Mouse (Mus musculus): ENCODE results near the gene Alg12. TPM values are rescaled to one million over a fixed set of nuclear protein-coding genes. Genes with fewer than 3 reads are reported as not detected.

Alg12 gene
- total and polyA plus RNA-seq, 3 experiments: 7.2 to 11.0 (median 8.7) TPM

DNA sequence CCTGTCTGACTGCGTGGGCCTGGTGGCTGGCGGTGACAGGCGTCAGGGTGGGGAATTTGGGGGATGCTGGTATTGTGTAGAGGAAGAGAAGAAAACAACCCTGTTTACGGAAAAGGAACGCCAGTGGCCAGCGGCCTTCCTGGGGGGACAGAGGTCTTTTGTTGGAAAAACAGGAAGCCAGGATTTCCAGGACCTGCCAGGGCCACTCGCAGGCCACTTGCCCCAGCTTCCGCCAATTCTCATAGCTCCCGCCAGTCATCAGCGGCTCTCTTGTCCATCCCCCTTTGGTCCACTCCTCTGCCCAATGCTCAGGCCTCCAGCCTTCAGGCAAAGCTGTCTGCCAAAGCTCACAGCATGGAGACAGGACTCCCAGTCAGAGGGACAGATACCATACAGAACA, 21.0 kb upstream of the Alg12 start:
- WGBS: 31% methylated on average over 10 of the region's 10 CpGs
- H3K27me3 ChIP-seq (ENCODE audit: control insufficient read depth, insufficient read depth, low read length): no peaks in the 10 kb centered on the region
- intact Hi-C loops (cut with DNase I): loop anchor here (1.0 kb wide), 1 partner anchor 10 kb away; no protein-coding TSS in a partner anchor
- no peaks in the 10 kb centered on the region for H3K36me3 ChIP-seq (ENCODE audit: control insufficient read depth, insufficient read depth, low read length)
- H3K4me3 ChIP-seq: 0 out of 2 replicates have a peak overlapping the region, but pooled peaks have one; percentile 36
- peak overlapping the region; percentile 18 for H3K9ac ChIP-seq (ENCODE audit: low read depth, low read length)
- no peaks in the 10 kb centered on the region for H3K79me2 ChIP-seq (replicated peaks; ENCODE audit: control insufficient read depth, insufficient read depth, low read length)
- peak; percentile 73 to 86 for DNase-seq
- H3K27ac ChIP-seq: peak overlapping the region; percentile 97
- H3K4me1 ChIP-seq (ENCODE audit: control insufficient read depth, insufficient read depth, low read length): peaks cover 17% of the 10 kb centered on the region
- TF ChIP-seq CTCF (IDR thresholded peaks at IDR 0.05) (no peak), EP300 (IDR thresholded peaks at IDR 0.05; ENCODE audit: insufficient read depth, low read depth, low read length) (peak; percentile 99), POLR2A (IDR thresholded peaks at IDR 0.05; ENCODE audit: insufficient read depth, low read depth, low read length) (peak; percentile 59)

DNA sequence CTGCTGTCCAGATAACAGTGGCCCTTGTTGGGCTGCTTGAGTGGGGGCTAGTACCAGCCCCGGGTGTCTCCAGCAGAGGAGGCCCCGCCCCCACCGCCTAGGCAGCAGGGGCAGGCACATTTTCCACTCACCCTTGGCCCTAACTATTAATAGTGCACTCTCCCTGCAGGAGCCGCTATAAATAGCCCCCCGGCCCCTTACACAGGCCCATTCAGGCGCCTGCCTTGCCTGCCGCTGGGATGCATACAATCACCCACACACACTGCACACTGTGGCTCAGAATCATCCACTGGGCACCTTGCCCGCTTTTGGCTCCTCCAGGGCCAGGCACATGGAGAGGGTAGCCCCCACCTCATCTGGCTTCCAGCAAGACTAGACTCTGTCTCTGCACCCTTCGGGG, 20.2 kb upstream of the Alg12 start:
- peaks cover 17% of the 10 kb centered on the region for H3K4me1 ChIP-seq (ENCODE audit: control insufficient read depth, insufficient read depth, low read length)
- DNase-seq: peak; percentile 85 to 89
- peak overlapping the region; percentile 30 for H3K9ac ChIP-seq (ENCODE audit: low read depth, low read length)
- H3K27ac ChIP-seq: peak overlapping the region; percentile 97
- WGBS: 7% methylated on average over 9 of the region's 9 CpGs
- TF ChIP-seq CTCF (IDR thresholded peaks at IDR 0.05): no peak
- peak; percentile 97 for TF ChIP-seq POLR2A (IDR thresholded peaks at IDR 0.05; ENCODE audit: insufficient read depth, low read depth, low read length)
- TF ChIP-seq EP300 (IDR thresholded peaks at IDR 0.05; ENCODE audit: insufficient read depth, low read depth, low read length): peak; percentile 64
- H3K79me2 ChIP-seq (replicated peaks; ENCODE audit: control insufficient read depth, insufficient read depth, low read length): no peaks in the 10 kb centered on the region
- H3K27me3 ChIP-seq (ENCODE audit: control insufficient read depth, insufficient read depth, low read length): no peaks in the 10 kb centered on the region
- peak overlapping the region; percentile 36 for H3K4me3 ChIP-seq
- H3K36me3 ChIP-seq (ENCODE audit: control insufficient read depth, insufficient read depth, low read length): no peaks in the 10 kb centered on the region
- intact Hi-C loops (cut with DNase I): loop anchor here (1.0 kb wide), 1 partner anchor 24 kb away; no protein-coding TSS in a partner anchor

DNA sequence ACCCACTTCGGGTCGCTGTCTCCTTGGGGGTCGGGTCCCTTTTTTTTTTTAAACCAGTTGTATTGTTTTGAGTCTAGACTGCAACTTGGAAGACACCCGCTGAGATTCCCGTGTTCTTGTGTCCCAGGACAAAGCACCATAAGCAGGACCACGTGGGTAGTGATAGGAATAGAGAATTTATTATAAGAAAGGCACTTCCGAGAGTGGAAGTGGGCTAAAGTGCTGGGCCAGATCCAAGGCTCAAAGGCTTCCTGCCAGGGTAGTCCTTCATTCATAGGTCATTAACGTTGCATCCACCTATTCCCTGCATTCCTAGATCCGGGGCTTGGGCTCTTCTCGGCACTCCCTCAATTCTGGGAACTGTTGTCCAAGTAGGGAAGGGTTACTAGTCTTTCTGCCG, 18.9 kb upstream of the Alg12 start:
- Histone ChIP-seq H3K9ac (ENCODE audit: low read depth, low read length) (peak overlapping the region; percentile 51), H3K4me1 (ENCODE audit: control insufficient read depth, insufficient read depth, low read length) (peaks cover 17% of the 10 kb centered on the region), H3K27ac (peak overlapping the region; percentile 92), H3K36me3 (ENCODE audit: control insufficient read depth, insufficient read depth, low read length) (no peaks in the 10 kb centered on the region), H3K79me2 (replicated peaks; ENCODE audit: control insufficient read depth, insufficient read depth, low read length) (no peaks in the 10 kb centered on the region), H3K4me3 (peak overlapping the region; percentile 59), H3K27me3 (ENCODE audit: control insufficient read depth, insufficient read depth, low read length) (no peaks in the 10 kb centered on the region)
- peak; percentile 61 to 70 for DNase-seq
- intact Hi-C loops (cut with DNase I): no loop called here
- WGBS: 2% methylated on average over 11 of the region's 11 CpGs
- TF ChIP-seq EP300 (IDR thresholded peaks at IDR 0.05; ENCODE audit: insufficient read depth, low read depth, low read length) (0 out of 2 replicates have a peak, but pooled peaks have one; percentile 55), POLR2A (IDR thresholded peaks at IDR 0.05; ENCODE audit: insufficient read depth, low read depth, low read length) (peak; percentile 26; the same call in 1 of the 2 replicates), CTCF (IDR thresholded peaks at IDR 0.05) (no peak)

DNA sequence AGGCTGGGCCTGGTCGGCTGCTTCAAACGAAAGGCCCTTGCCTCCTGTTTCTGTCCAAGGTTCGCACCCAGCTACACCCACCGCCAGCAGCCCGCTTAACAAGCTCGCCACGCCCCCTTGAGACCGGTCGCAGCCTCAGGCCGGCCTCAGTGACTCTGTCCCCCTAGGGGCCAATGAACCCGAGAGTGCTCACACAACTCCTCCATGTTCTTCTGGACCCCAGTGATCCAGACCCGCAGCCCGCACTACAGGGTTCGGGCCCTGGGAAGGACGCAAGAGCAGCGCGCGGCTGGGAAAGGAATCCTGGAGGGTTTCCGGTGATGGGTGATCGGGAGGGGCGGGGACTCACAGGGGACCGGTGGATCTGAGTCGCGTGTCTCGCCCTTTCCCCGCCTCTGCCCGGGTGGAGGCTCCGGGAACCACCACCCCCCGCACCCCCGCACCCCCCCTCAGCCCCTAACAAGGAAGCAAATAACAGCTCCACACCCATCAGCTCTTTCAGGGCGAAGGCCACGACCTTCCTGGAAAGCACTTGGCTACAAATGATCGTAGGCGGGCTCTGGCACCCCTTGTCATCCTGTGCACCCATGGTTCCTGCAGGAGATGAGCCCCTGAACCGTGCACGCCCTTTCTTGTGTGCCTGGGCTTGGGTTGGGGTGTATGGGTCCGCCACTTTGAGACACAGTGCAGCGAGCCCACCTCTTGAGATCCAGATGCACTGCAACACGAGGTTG, 18.2 kb upstream of the Alg12 start:
- DNase-seq: peak; percentile 83 to 88
- WGBS: 2% methylated on average over 39 of the region's 39 CpGs
- H3K27me3 ChIP-seq (ENCODE audit: control insufficient read depth, insufficient read depth, low read length): no peaks in the 10 kb centered on the region
- peak overlapping the region; percentile 92 for H3K27ac ChIP-seq
- H3K9ac ChIP-seq (ENCODE audit: low read depth, low read length): peak overlapping the region; percentile 77
- TF ChIP-seq CTCF (IDR thresholded peaks at IDR 0.05) (peak; percentile 47), EP300 (IDR thresholded peaks at IDR 0.05; ENCODE audit: insufficient read depth, low read depth, low read length) (peak; percentile 94), POLR2A (IDR thresholded peaks at IDR 0.05; ENCODE audit: insufficient read depth, low read depth, low read length) (peak; percentile 30)
- peaks cover 17% of the 10 kb centered on the region for H3K4me1 ChIP-seq (ENCODE audit: control insufficient read depth, insufficient read depth, low read length)
- no peaks in the 10 kb centered on the region for H3K79me2 ChIP-seq (replicated peaks; ENCODE audit: control insufficient read depth, insufficient read depth, low read length)
- intact Hi-C loops (cut with DNase I): no loop called here
- no peaks in the 10 kb centered on the region for H3K36me3 ChIP-seq (ENCODE audit: control insufficient read depth, insufficient read depth, low read length)
- H3K4me3 ChIP-seq: peak overlapping the region; percentile 59

DNA sequence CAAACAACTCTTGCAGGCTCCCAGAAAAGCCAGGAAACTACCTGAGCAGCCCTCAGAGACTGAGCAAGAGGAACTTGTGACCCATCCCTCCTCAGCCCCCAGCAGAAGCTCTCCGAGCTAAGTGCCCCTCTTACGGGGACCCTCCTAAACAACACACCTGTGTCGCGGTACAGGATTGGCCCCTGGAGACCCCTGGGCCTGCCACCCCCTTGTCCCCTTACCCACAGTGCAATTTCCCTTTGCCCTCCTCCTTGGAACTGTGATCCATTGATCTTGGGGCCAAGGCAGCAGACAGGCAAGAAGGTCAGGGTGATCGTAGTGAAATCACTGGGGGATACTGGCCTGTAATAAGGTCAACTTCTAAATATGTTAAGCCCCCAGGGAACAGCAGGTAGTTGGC, 17.5 kb upstream of the Alg12 start:
- Histone ChIP-seq H3K9ac (ENCODE audit: low read depth, low read length) (peak overlapping the region; percentile 40), H3K79me2 (replicated peaks; ENCODE audit: control insufficient read depth, insufficient read depth, low read length) (no peaks in the 10 kb centered on the region), H3K36me3 (ENCODE audit: control insufficient read depth, insufficient read depth, low read length) (no peaks in the 10 kb centered on the region), H3K4me1 (ENCODE audit: control insufficient read depth, insufficient read depth, low read length) (peaks cover 17% of the 10 kb centered on the region), H3K4me3 (no peak overlapping the region), H3K27ac (peak overlapping the region; percentile 59), H3K27me3 (ENCODE audit: control insufficient read depth, insufficient read depth, low read length) (no peaks in the 10 kb centered on the region)
- intact Hi-C loops (cut with DNase I): no loop called here
- 72% methylated on average over 5 of the region's 5 CpGs for WGBS
- no peak for TF ChIP-seq CTCF (IDR thresholded peaks at IDR 0.05)
- TF ChIP-seq EP300 (IDR thresholded peaks at IDR 0.05; ENCODE audit: insufficient read depth, low read depth, low read length): no peak
- TF ChIP-seq POLR2A (IDR thresholded peaks at IDR 0.05; ENCODE audit: insufficient read depth, low read depth, low read length): no peak
- no peak for DNase-seq

DNA sequence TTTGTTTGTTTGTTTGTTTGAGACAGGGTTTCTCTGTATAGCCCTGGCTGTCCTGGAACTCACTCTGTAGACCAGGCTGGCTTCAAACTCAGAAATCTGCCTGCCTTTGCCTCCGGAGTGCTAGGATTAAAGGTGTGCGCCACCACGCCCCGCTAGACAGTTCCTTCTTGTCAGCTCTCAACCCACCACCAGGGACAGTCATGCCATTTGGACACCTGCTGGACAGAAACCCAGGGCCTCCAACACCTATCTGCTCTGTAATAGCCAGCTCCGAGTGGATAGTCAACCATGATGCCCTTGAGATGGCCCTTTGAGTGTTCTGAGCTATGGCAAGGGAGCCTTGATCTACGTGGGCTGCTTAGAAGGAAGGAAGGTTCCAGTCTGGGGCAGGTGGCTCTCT, 16.9 kb upstream of the Alg12 start:
- Histone ChIP-seq H3K4me1 (ENCODE audit: control insufficient read depth, insufficient read depth, low read length) (peaks cover 17% of the 10 kb centered on the region), H3K27me3 (ENCODE audit: control insufficient read depth, insufficient read depth, low read length) (no peaks in the 10 kb centered on the region)

More for the DNA sequence above, 16.9 kb upstream of the Alg12 start:
- H3K79me2 ChIP-seq (replicated peaks; ENCODE audit: control insufficient read depth, insufficient read depth, low read length): no peaks in the 10 kb centered on the region
- DNase-seq: no peak
- no peak overlapping the region for H3K9ac ChIP-seq (ENCODE audit: low read depth, low read length)
- no peaks in the 10 kb centered on the region for H3K36me3 ChIP-seq (ENCODE audit: control insufficient read depth, insufficient read depth, low read length)
- no peak overlapping the region for H3K4me3 ChIP-seq
- 73% methylated on average over 6 of the region's 6 CpGs for WGBS
- intact Hi-C loops (cut with DNase I): no loop called here
- TF ChIP-seq CTCF (IDR thresholded peaks at IDR 0.05) (peak; percentile 52), POLR2A (IDR thresholded peaks at IDR 0.05; ENCODE audit: insufficient read depth, low read depth, low read length) (no peak)
- H3K27ac ChIP-seq: peak overlapping the region; percentile 59
